Mouse (Mus musculus): ENCODE measurements at regions not wholly inside any gene's neighbourhood (a gene's known extent, or its start where the extent isn't known, plus 50 kb on each side); places are given as distances from the start of the nearest gene placed in this dataset.
A peak's percentile ranks its signal among the peaks of the same experiment; 100 is the strongest.

- Histone ChIP-seq H3K9ac (ENCODE audit: low read depth, low read length) (peak overlapping the region; percentile 59), H3K4me3 (ENCODE audit: low read depth, low read length) (no peak overlapping the region), H3K4me2 (replicated peaks; ENCODE audit: low read depth, low read length) (0 out of 2 replicates have a peak overlapping the region, but pooled peaks have one; percentile 6), H3K27ac (ENCODE audit: low read depth, low read length) (peak overlapping the region; percentile 87), H3K27me3 (ENCODE audit: control insufficient read depth, insufficient read depth, low read length) (no peaks in the 10 kb centered on the region), H3K4me1 (replicated peaks; ENCODE audit: control insufficient read depth, insufficient read depth, low read length) (peaks cover 14% of the 10 kb centered on the region), H3K36me3 (ENCODE audit: control insufficient read depth, insufficient read depth, low read length) (no peaks in the 10 kb centered on the region), H3K9me3 (ENCODE audit: control insufficient read depth, low read length) (no peaks in the 10 kb centered on the region)
- ATAC-seq (ENCODE audit: low FRiP score) (peak; percentile 72), DNase-seq (ENCODE audit: low spot score) (peak; percentile 83)
- WGBS, result 3% methylated on average over 15 of the region's 15 CpGs
Measured at GRCm38 (mm10) chr2:30743976-30744620, 59.4 kb downstream of the 1700001O22Rik start.

DNA sequence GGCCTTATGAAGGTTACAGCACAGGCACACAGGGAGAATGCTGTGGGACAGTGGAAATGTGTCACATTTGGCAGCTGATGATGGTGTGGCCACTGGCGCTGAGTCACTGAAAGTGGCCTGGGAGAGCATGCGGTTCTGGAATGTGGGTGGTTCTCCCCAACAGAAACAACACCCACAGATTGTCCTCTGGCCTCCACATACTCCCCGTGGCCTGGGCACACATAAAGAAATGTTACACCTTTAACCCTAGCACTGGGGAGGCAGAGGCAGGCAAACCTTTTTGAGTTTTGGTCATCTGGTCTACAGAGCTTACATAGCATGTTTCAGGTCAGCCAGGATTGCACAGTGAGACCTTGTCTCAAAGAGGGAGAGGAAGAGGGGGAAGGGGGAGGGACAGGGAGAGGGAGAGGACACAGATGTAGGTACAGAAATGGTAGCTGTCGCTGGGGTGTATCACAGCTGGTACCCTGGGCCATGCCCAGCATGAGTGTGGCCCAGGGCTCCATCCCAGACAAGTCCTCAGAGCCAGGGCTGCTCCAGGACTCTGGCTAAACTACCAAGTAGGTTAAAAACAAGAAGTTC, 60.1 kb downstream of the 1700001O22Rik start:
- peak; percentile 60; the same call in 1 of the 2 replicates for ATAC-seq (ENCODE audit: low FRiP score)
- no peaks in the 10 kb centered on the region for H3K36me3 ChIP-seq (ENCODE audit: control insufficient read depth, insufficient read depth, low read length)
- H3K4me2 ChIP-seq (replicated peaks; ENCODE audit: low read depth, low read length), result no peak overlapping the region
- no peak overlapping the region for H3K4me3 ChIP-seq (ENCODE audit: low read depth, low read length)
- H3K4me1 ChIP-seq (replicated peaks; ENCODE audit: control insufficient read depth, insufficient read depth, low read length), result peaks cover 14% of the 10 kb centered on the region
- H3K9ac ChIP-seq (ENCODE audit: low read depth, low read length), result peak overlapping the region; percentile 59
- H3K27ac ChIP-seq (ENCODE audit: low read depth, low read length), result peak overlapping the region; percentile 87
- H3K9me3 ChIP-seq (ENCODE audit: control insufficient read depth, low read length), result no peaks in the 10 kb centered on the region
- H3K27me3 ChIP-seq (ENCODE audit: control insufficient read depth, insufficient read depth, low read length), result no peaks in the 10 kb centered on the region
- WGBS, result 24% methylated on average over 4 of the region's 4 CpGs
- peak; percentile 47 for DNase-seq (ENCODE audit: low spot score)

DNA sequence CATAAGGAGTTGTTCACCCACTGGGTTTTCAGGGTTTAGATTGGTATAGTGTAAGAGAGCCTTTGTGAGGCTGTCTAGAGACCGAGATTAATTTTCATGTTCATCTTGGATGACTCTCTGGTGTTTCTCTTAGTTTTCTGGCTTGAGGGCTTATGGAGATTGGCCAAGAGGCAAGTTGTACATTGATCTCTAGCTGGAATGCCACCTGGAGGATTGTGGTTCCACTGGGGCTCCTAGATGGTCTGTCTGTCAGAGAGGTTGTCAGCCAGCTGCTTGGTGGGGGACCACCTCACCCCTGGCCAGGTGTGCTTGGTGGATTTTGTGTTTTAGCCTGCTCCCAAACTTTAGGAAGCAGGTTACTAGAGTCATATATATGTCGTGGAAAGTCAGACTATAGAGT, 62.0 kb downstream of the 1700001O22Rik start:
- no peak overlapping the region for H3K27ac ChIP-seq (ENCODE audit: low read depth, low read length)
- H3K4me1 ChIP-seq (replicated peaks; ENCODE audit: control insufficient read depth, insufficient read depth, low read length), result peaks cover 17% of the 10 kb centered on the region
- no peak overlapping the region for H3K9ac ChIP-seq (ENCODE audit: low read depth, low read length)
- DNase-seq (ENCODE audit: low spot score) (no peak), ATAC-seq (ENCODE audit: low FRiP score) (no peak)
- no peak overlapping the region for H3K4me2 ChIP-seq (replicated peaks; ENCODE audit: low read depth, low read length)
- no peaks in the 10 kb centered on the region for H3K27me3 ChIP-seq (ENCODE audit: control insufficient read depth, insufficient read depth, low read length)
- WGBS, result 86% methylated on average over 2 of the region's 2 CpGs
- no peaks in the 10 kb centered on the region for H3K36me3 ChIP-seq (ENCODE audit: control insufficient read depth, insufficient read depth, low read length)
- H3K4me3 ChIP-seq (ENCODE audit: low read depth, low read length), result no peak overlapping the region
- no peaks in the 10 kb centered on the region for H3K9me3 ChIP-seq (ENCODE audit: control insufficient read depth, low read length)

- no peak overlapping the region for H3K4me2 ChIP-seq (replicated peaks; ENCODE audit: low read depth, low read length)
- no peak for DNase-seq (ENCODE audit: low spot score)
Measured at GRCm38 (mm10) chr2:30737759-30738158, 65.7 kb downstream of the 1700001O22Rik start.

DNA sequence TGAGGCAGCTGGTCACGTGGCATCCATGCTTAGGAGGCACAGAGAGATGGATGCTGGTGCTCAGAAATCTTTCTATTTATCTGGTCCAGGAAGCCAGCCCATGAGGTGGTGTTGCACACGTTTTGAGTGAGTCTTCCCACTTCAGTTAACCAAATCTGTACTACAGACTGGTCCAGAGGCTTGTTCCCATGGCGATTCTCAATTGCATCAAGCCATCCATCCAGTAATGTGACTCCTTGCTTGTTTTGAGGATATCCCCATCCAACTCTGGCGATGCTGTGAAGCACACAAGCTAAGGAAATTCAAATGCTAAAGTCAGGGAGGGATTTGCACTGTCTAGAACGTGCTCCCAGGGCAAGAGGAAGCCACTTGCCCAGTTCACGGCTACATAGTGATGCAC, 66.8 kb downstream of the 1700001O22Rik start:
- H3K27ac ChIP-seq (ENCODE audit: low read depth, low read length), result no peak overlapping the region
- WGBS, result 62% methylated on average over 6 of the region's 6 CpGs
- H3K9me3 ChIP-seq (ENCODE audit: control insufficient read depth, low read length), result no peaks in the 10 kb centered on the region
- no peaks in the 10 kb centered on the region for H3K27me3 ChIP-seq (ENCODE audit: control insufficient read depth, insufficient read depth, low read length)
- peaks cover 3% of the 10 kb centered on the region for H3K4me1 ChIP-seq (replicated peaks; ENCODE audit: control insufficient read depth, insufficient read depth, low read length)
- no peak overlapping the region for H3K4me2 ChIP-seq (replicated peaks; ENCODE audit: low read depth, low read length)
- no peaks in the 10 kb centered on the region for H3K36me3 ChIP-seq (ENCODE audit: control insufficient read depth, insufficient read depth, low read length)
- DNase-seq (ENCODE audit: low spot score) (no peak), ATAC-seq (ENCODE audit: low FRiP score) (no peak)
- H3K9ac ChIP-seq (ENCODE audit: low read depth, low read length), result no peak overlapping the region
- H3K4me3 ChIP-seq (ENCODE audit: low read depth, low read length), result no peak overlapping the region

More at GRCm38 (mm10) chr2:30737759-30738158, 65.7 kb downstream of the 1700001O22Rik start:
- Histone ChIP-seq H3K36me3 (ENCODE audit: control insufficient read depth, insufficient read depth, low read length) (no peaks in the 10 kb centered on the region), H3K4me3 (ENCODE audit: low read depth, low read length) (no peak overlapping the region), H3K4me1 (replicated peaks; ENCODE audit: control insufficient read depth, insufficient read depth, low read length) (peaks cover 3% of the 10 kb centered on the region), H3K9me3 (ENCODE audit: control insufficient read depth, low read length) (no peaks in the 10 kb centered on the region), H3K27me3 (ENCODE audit: control insufficient read depth, insufficient read depth, low read length) (no peaks in the 10 kb centered on the region), H3K27ac (ENCODE audit: low read depth, low read length) (peak overlapping the region; percentile 60), H3K9ac (ENCODE audit: low read depth, low read length) (0 out of 2 replicates have a peak overlapping the region, but pooled peaks have one; percentile 19)
- peak; percentile 45; the same call in 1 of the 2 replicates for ATAC-seq (ENCODE audit: low FRiP score)
- WGBS, result 44% methylated on average over 5 of the region's 5 CpGs

DNA sequence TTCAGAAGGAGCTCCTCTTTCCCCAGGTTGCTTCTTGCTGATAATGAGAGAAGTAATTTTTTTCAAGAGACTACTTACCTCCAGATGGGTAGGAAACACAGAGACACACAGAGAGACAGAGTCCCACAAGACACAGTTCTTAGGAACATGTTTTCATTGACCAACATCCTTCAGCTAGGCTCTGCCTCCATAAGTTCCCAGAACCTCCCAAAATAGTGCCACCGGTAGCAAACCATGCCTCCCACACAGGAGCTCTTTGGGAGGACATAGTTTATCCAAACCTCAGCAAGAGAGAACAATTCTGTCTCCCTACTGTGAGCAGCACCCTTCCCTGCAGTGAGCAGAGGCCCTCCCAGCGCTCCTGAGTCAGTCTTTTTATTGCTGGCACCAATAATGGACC, 67.2 kb downstream of the 1700001O22Rik start:
- 44% methylated on average over 2 of the region's 2 CpGs for WGBS
- ATAC-seq (ENCODE audit: low FRiP score), result no peak
- Histone ChIP-seq H3K9me3 (ENCODE audit: control insufficient read depth, low read length) (no peaks in the 10 kb centered on the region), H3K27ac (ENCODE audit: low read depth, low read length) (no peak overlapping the region), H3K4me1 (replicated peaks; ENCODE audit: control insufficient read depth, insufficient read depth, low read length) (peaks cover 3% of the 10 kb centered on the region), H3K27me3 (ENCODE audit: control insufficient read depth, insufficient read depth, low read length) (no peaks in the 10 kb centered on the region), H3K4me2 (replicated peaks; ENCODE audit: low read depth, low read length) (no peak overlapping the region), H3K36me3 (ENCODE audit: control insufficient read depth, insufficient read depth, low read length) (no peaks in the 10 kb centered on the region), H3K4me3 (ENCODE audit: low read depth, low read length) (no peak overlapping the region), H3K9ac (ENCODE audit: low read depth, low read length) (no peak overlapping the region)
- no peak for DNase-seq (ENCODE audit: low spot score)

DNA sequence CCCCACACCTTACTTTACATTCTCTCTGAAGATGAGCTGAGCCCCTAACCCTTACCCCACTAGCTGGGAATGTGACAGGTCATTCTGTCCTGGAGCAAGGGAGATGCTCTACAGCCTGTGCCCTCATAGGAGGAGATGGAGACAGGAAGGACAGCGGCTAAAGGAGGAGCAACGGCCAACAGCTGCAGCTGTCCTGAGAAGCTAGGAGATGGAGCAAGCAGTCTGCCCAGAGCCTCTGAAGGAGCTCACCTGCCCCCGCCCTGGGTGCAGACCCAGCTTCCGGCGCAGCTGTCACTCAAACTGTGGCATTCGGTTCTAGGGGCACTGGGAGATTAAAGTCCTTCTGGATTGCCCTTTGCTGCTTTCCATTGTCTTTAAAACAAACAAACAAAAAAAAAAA, 69.6 kb downstream of the 1700001O22Rik start:
- no peak for DNase-seq (ENCODE audit: low spot score)
- Histone ChIP-seq H3K4me1 (replicated peaks; ENCODE audit: control insufficient read depth, insufficient read depth, low read length) (peaks cover 3% of the 10 kb centered on the region), H3K9ac (ENCODE audit: low read depth, low read length) (0 out of 2 replicates have a peak overlapping the region, but pooled peaks have one; percentile 5), H3K27ac (ENCODE audit: low read depth, low read length) (no peak overlapping the region), H3K9me3 (ENCODE audit: control insufficient read depth, low read length) (no peaks in the 10 kb centered on the region), H3K27me3 (ENCODE audit: control insufficient read depth, insufficient read depth, low read length) (no peaks in the 10 kb centered on the region), H3K4me2 (replicated peaks; ENCODE audit: low read depth, low read length) (no peak overlapping the region), H3K4me3 (ENCODE audit: low read depth, low read length) (no peak overlapping the region), H3K36me3 (ENCODE audit: control insufficient read depth, insufficient read depth, low read length) (no peaks in the 10 kb centered on the region)
- no peak for ATAC-seq (ENCODE audit: low FRiP score)
- WGBS, result 28% methylated on average over 6 of the region's 6 CpGs

DNA sequence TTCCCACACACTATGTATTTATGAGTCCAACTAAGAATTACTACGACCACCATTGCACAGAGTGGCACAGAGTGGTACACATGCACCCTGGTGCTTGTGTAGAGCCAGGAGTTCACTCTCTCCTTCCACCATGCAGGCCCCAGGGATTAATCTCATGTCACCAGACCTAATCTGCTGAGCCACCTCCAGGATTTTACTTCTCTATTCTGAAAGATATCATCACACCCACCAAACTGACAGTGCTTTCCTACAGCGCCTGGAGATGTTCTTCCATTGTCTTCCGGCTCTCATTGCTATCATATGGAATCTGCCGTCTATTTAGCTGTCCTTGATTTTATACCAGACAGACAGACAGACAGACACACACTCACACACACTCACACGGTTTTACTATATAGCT, 71.6 kb downstream of the 1700001O22Rik start:
- no peak overlapping the region for H3K27ac ChIP-seq (ENCODE audit: low read depth, low read length)
- 93% methylated on average over 5 of the region's 5 CpGs for WGBS
- H3K27me3 ChIP-seq (ENCODE audit: control insufficient read depth, insufficient read depth, low read length), result no peaks in the 10 kb centered on the region
- peaks cover 3% of the 10 kb centered on the region; the same call in 1 of the 2 replicates for H3K4me1 ChIP-seq (replicated peaks; ENCODE audit: control insufficient read depth, insufficient read depth, low read length)
- H3K9ac ChIP-seq (ENCODE audit: low read depth, low read length), result no peak overlapping the region
- no peak for ATAC-seq (ENCODE audit: low FRiP score)
- no peak overlapping the region for H3K4me3 ChIP-seq (ENCODE audit: low read depth, low read length)
- H3K9me3 ChIP-seq (ENCODE audit: control insufficient read depth, low read length), result no peaks in the 10 kb centered on the region
- no peaks in the 10 kb centered on the region for H3K36me3 ChIP-seq (ENCODE audit: control insufficient read depth, insufficient read depth, low read length)
- H3K4me2 ChIP-seq (replicated peaks; ENCODE audit: low read depth, low read length), result no peak overlapping the region
- DNase-seq (ENCODE audit: low spot score), result no peak

GRCm38 (mm10) chr2:30727948-30728347, 75.5 kb downstream of the 1700001O22Rik start:
- Histone ChIP-seq H3K9ac (ENCODE audit: low read depth, low read length) (no peak overlapping the region), H3K4me1 (replicated peaks; ENCODE audit: control insufficient read depth, insufficient read depth, low read length) (peaks cover 25% of the 10 kb centered on the region), H3K36me3 (ENCODE audit: control insufficient read depth, insufficient read depth, low read length) (no peaks in the 10 kb centered on the region), H3K9me3 (ENCODE audit: control insufficient read depth, low read length) (no peaks in the 10 kb centered on the region), H3K4me3 (ENCODE audit: low read depth, low read length) (no peak overlapping the region), H3K27ac (ENCODE audit: low read depth, low read length) (no peak overlapping the region), H3K27me3 (ENCODE audit: control insufficient read depth, insufficient read depth, low read length) (no peaks in the 10 kb centered on the region), H3K4me2 (replicated peaks; ENCODE audit: low read depth, low read length) (no peak overlapping the region)
- DNase-seq (ENCODE audit: low spot score), result no peak
- WGBS, result 87% methylated on average over 6 of the region's 6 CpGs
- no peak for ATAC-seq (ENCODE audit: low FRiP score)
